ENCODE assay signal across 44 mouse cellular contexts in genomic region chr11:105145211-105145610, GRCm38 (mm10). TPM values are rescaled to one million over a fixed set of nuclear protein-coding genes. Genes with fewer than 3 reads are reported as not detected.
A peak's percentile ranks its signal among the peaks of the same experiment; 100 is the strongest.
DNase-seq lines count a peak whose midpoint lies in the region; ATAC-seq and TF ChIP-seq lines count a peak whose summit lies in the region.
"Had no signal": no experiment of that assay in that cellular context is flagged by ENCODE, and none has a peak within 500 bp of the region (broad histone marks: within the 10 kb centered on the region; RNA-seq: fewer than 3 reads in every experiment).

No protein-coding gene starts in this region.

- peak; percentile 40 for DNase-seq in kidney, postnatal 10 days
- DNase-seq in lung, postnatal 25 days (ENCODE audit: low spot score) = no peak
- DNase-seq in liver, embryonic 13.5 days = no peak
- DNase-seq in frontal cortex, postnatal 36 days (ENCODE audit: low spot score in 2 of 2) = no peak
- no peak for DNase-seq in layer of hippocampus, adult 2 months (ENCODE audit: low spot score in 2 of 2)
- DNase-seq: adrenal gland, adult 2 months; adrenal gland, postnatal 36 days; cerebellum, adult 8-10 months; cerebellum, postnatal 25 days; gastrocnemius, postnatal 25 days; heart, adult 18-20 months; heart, postnatal 36 days; layer of hippocampus, adult 9-11 months; lung, adult 18-20 months; right cerebral cortex, postnatal 25 days; spleen, adult 18-20 months; thymus, adult 2 months; thymus, postnatal 36 days had no signal

- 75% methylated on average over 10 of the region's 10 CpGs for WGBS in kidney, embryonic 15.5 days
- 67% methylated on average over 10 of the region's 10 CpGs for WGBS in lung, embryonic 15.5 days
- WGBS in liver, embryonic 13.5 days (ENCODE audit: insufficient replicate concordance) = 81% methylated on average over 10 of the region's 10 CpGs

- H3K9me3 ChIP-seq in kidney, embryonic 15.5 days (replicated peaks) = no peaks in the 10 kb centered on the region
- H3K9me3 ChIP-seq in lung, embryonic 15.5 days = no peaks in the 10 kb centered on the region
- no peaks in the 10 kb centered on the region for H3K9me3 ChIP-seq in liver, embryonic 13.5 days (replicated peaks)
- H3K9me3 ChIP-seq: embryonic facial prominence, embryonic 10.5 days; embryonic facial prominence, embryonic 15.5 days; hindbrain, embryonic 13.5 days; limb, embryonic 12.5 days had no signal

- no peak overlapping the region for H3K4me3 ChIP-seq in kidney, embryonic 15.5 days (replicated peaks)
- no peak overlapping the region for H3K4me3 ChIP-seq in lung, embryonic 15.5 days
- H3K4me3 ChIP-seq in liver, embryonic 13.5 days (replicated peaks) = no peak overlapping the region
- no peak overlapping the region for H3K4me3 ChIP-seq in layer of hippocampus, adult 2 months
- H3K4me3 ChIP-seq: embryonic facial prominence, embryonic 10.5 days; embryonic facial prominence, embryonic 15.5 days; hindbrain, embryonic 13.5 days; limb, embryonic 12.5 days had no signal

- no peak for TF ChIP-seq CTCF in layer of hippocampus, adult 2 months (conservative IDR thresholded peaks at IDR 0.05)

- no peak overlapping the region for H3K9ac ChIP-seq in kidney, embryonic 15.5 days
- no peak overlapping the region for H3K9ac ChIP-seq in lung, embryonic 15.5 days
- no peak overlapping the region for H3K9ac ChIP-seq in liver, embryonic 13.5 days
- H3K9ac ChIP-seq: embryonic facial prominence, embryonic 15.5 days; hindbrain, embryonic 13.5 days; limb, embryonic 12.5 days had no signal

- peaks cover 12% of the 10 kb centered on the region for H3K36me3 ChIP-seq in kidney, embryonic 15.5 days
- H3K36me3 ChIP-seq in lung, embryonic 15.5 days = no peaks in the 10 kb centered on the region; the same call in 1 of the 2 replicates
- H3K36me3 ChIP-seq in liver, embryonic 13.5 days = peaks cover 15% of the 10 kb centered on the region

- no peak overlapping the region for H3K27ac ChIP-seq in kidney, embryonic 15.5 days
- H3K27ac ChIP-seq in lung, embryonic 15.5 days = no peak overlapping the region
- H3K27ac ChIP-seq in liver, embryonic 13.5 days = peak overlapping the region; percentile 70
- H3K27ac ChIP-seq in layer of hippocampus, adult 2 months = no peak overlapping the region
- H3K27ac ChIP-seq: embryonic facial prominence, embryonic 10.5 days; embryonic facial prominence, embryonic 15.5 days; hindbrain, embryonic 13.5 days; limb, embryonic 12.5 days; stomach, postnatal 0 days had no signal

- no peaks in the 10 kb centered on the region for H3K27me3 ChIP-seq in kidney, embryonic 15.5 days
- H3K27me3 ChIP-seq in lung, embryonic 15.5 days = no peaks in the 10 kb centered on the region
- no peaks in the 10 kb centered on the region for H3K27me3 ChIP-seq in liver, embryonic 13.5 days
- H3K27me3 ChIP-seq: CH12.LX; embryonic facial prominence, embryonic 15.5 days; hindbrain, embryonic 13.5 days had no signal

- peaks cover 5% of the 10 kb centered on the region; the same call in 1 of the 2 replicates for H3K4me1 ChIP-seq in kidney, embryonic 15.5 days
- 0 out of 2 replicates have a peak, but pooled peaks cover 3% of the 10 kb centered on the region for H3K4me1 ChIP-seq in lung, embryonic 15.5 days
- peaks cover 52% of the 10 kb centered on the region for H3K4me1 ChIP-seq in liver, embryonic 13.5 days (replicated peaks)
- H3K4me1 ChIP-seq: embryonic facial prominence, embryonic 15.5 days; hindbrain, embryonic 13.5 days; limb, embryonic 12.5 days had no signal

- H3K4me2 ChIP-seq in kidney, embryonic 15.5 days = no peak overlapping the region
- no peak overlapping the region for H3K4me2 ChIP-seq in lung, embryonic 15.5 days
- no peak overlapping the region for H3K4me2 ChIP-seq in liver, embryonic 13.5 days
- H3K4me2 ChIP-seq: embryonic facial prominence, embryonic 15.5 days; heart, embryonic 11.5 days; hindbrain, embryonic 13.5 days; limb, embryonic 12.5 days; midbrain, embryonic 11.5 days had no signal

- ATAC-seq in kidney, embryonic 15.5 days (replicated peaks; ENCODE audit: low FRiP score) = no peak
- ATAC-seq in lung, embryonic 15.5 days (ENCODE audit: borderline replicate concordance, extremely low read depth, low FRiP score, low TSS enrichment) = 0 out of 2 replicates have a peak, but pooled peaks have one; percentile 31
- no peak for ATAC-seq in liver, embryonic 13.5 days (ENCODE audit: low read depth)
- peak; percentile 19; the same call in 1 of the 2 replicates for ATAC-seq in megakaryocyte-erythroid progenitor cell, adult 5-6 weeks (replicated peaks; ENCODE audit: low FRiP score, low TSS enrichment, poor library complexity, severe bottlenecking)
- ATAC-seq: activated CD4-positive, CD25-positive, alpha-beta regulatory T cell, adult 4 months; forebrain, embryonic 14.5 days; intestine, embryonic 16.5 days; midbrain, embryonic 16.5 days had no signal

RNA-seq across cellular contexts. Expression of gene Gm10842, which starts 1.5 kb away (rescaled TPM):
- not detected in 2 replicates for polyA plus RNA-seq in kidney, embryonic 15.5 days (2015; fragmentation: Nextera tagmentation; extraction: Ambion mirVana)
- polyA plus RNA-seq in lung, embryonic 15.5 days (2015; fragmentation: Nextera tagmentation; extraction: Ambion mirVana) = not detected in 2 replicates
- not detected in 2 replicates for polyA plus RNA-seq in liver, embryonic 13.5 days (2015; fragmentation: Nextera tagmentation; extraction: Ambion mirVana)
- total RNA-seq in megakaryocyte-erythroid progenitor cell, adult 5-6 weeks (2014; fragmentation: Nextera tagmentation) = not detected in 2 replicates
- not detected in 2 replicates for total RNA-seq in megakaryocyte-erythroid progenitor cell, adult 5-6 weeks (2017)
- not detected for total RNA-seq in layer of hippocampus, adult 2 months (2021)
- total RNA-seq: adrenal gland, adult 2 months; adrenal gland, postnatal 36 days; CH12.LX; ES-E14; gastrocnemius, adult 18-20 months; gastrocnemius, postnatal 25 days; heart, adult 18-20 months; heart, postnatal 36 days; left cerebral cortex, adult 18-20 months; left cerebral cortex, postnatal 25 days; megakaryocyte progenitor cell, adult 5-6 weeks; neutrophil, adult 5-6 weeks had no signal
- polyA plus RNA-seq: activated CD4-positive, CD25-positive, alpha-beta regulatory T cell, adult 4 months; adrenal gland, adult 2 months; brain, embryonic 14.5 days; C2C12; embryonic facial prominence, embryonic 10.5 days; embryonic facial prominence, embryonic 15.5 days; forebrain, embryonic 14.5 days; heart, embryonic 11.5 days; heart, embryonic 16.5 days; hindbrain, embryonic 13.5 days; intestine, embryonic 16.5 days; large intestine, adult 2 months; limb, embryonic 12.5 days; midbrain, embryonic 11.5 days; midbrain, embryonic 16.5 days; neural tube, embryonic 11.5 days; stomach, postnatal 0 days; thymus, adult 2 months had no signal

RNA-seq across cellular contexts. Expression of gene Mettl2, which starts 19.0 kb away (rescaled TPM):
- 45.6 TPM in 2 replicates for polyA plus RNA-seq in kidney, embryonic 15.5 days (2015; fragmentation: Nextera tagmentation; extraction: Ambion mirVana)
- 35.5 and 44.0 TPM in 2 replicates for polyA plus RNA-seq in lung, embryonic 15.5 days (2015; fragmentation: Nextera tagmentation; extraction: Ambion mirVana)
- polyA plus RNA-seq in liver, embryonic 13.5 days (2015; fragmentation: Nextera tagmentation; extraction: Ambion mirVana) = 23.7 and 28.4 TPM in 2 replicates
- total RNA-seq in megakaryocyte-erythroid progenitor cell, adult 5-6 weeks (2014; fragmentation: Nextera tagmentation) = 44.5 and 60.0 TPM in 2 replicates
- total RNA-seq in megakaryocyte-erythroid progenitor cell, adult 5-6 weeks (2017) = 28.5 and 30.1 TPM in 2 replicates
- 10 to 100 TPM; 16.8 to 16.9 TPM for total RNA-seq in layer of hippocampus, adult 2 months (2021)

RNA-seq across cellular contexts. Expression of gene Tlk2, which starts 33.4 kb away (rescaled TPM):
- polyA plus RNA-seq in kidney, embryonic 15.5 days (2015; fragmentation: Nextera tagmentation; extraction: Ambion mirVana) = 18.1 and 21.1 TPM in 2 replicates
- polyA plus RNA-seq in lung, embryonic 15.5 days (2015; fragmentation: Nextera tagmentation; extraction: Ambion mirVana) = 18.7 and 18.9 TPM in 2 replicates
- 8.0 and 8.3 TPM in 2 replicates for polyA plus RNA-seq in liver, embryonic 13.5 days (2015; fragmentation: Nextera tagmentation; extraction: Ambion mirVana)
- total RNA-seq in megakaryocyte-erythroid progenitor cell, adult 5-6 weeks (2014; fragmentation: Nextera tagmentation) = 42.9 and 52.9 TPM in 2 replicates
- total RNA-seq in megakaryocyte-erythroid progenitor cell, adult 5-6 weeks (2017) = 87.4 and 94.0 TPM in 2 replicates
- total RNA-seq in layer of hippocampus, adult 2 months (2021) = 10 to 100 TPM; 47.9 to 50.9 TPM

Comparison
In these comparisons a context has a peak if more than half of its experiments do, and no peak if none do; other contexts are left out.
1. ATAC-seq: peak in lung, embryonic 15.5 days (single experiment) and megakaryocyte-erythroid progenitor cell, adult 5-6 weeks (single experiment); none in kidney, embryonic 15.5 days (single experiment) and liver, embryonic 13.5 days (single experiment).